Mouse (Mus musculus) lung, postnatal 0 days (tissue): ENCODE data around the gene Zim1.

ENCODE experiments used
- CTCF ChIP-seq: IDR thresholded peaks from 2 replicates; pipeline ENCODE4 v1.5.1; 2016; ENCODE audit warnings: antibody characterized with exemption, mild to moderate bottlenecking
- EP300 ChIP-seq: IDR thresholded peaks from 2 replicates; pipeline ENCODE4 v1.6.1; 2016; ENCODE audit warnings: antibody characterized with exemption, mild to moderate bottlenecking, control low read depth

DNA sequence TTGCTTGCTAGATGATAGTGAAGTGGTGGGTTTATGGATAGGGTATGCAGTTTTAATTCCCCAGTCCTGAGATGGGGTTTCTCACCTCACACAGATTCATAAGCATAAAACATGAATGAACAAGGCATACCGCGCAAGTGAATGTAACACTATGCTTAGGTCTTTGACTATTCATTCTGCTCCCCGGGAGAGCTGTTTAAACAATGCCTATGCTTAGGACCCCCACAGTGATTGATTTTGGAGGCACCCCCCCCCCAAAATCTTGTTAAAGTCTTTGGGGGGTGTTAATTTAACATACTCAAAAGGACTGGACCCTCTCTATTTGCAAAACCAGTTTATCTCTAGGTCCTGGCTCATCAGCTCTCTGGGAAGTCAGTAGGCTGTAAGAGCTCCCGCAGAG lies 35.7 kb upstream of the Zim1 start:
- TF ChIP-seq CTCF (no peak), EP300 (no peak)
